Mouse (Mus musculus): ENCODE data around the gene Fat4. TPM values are rescaled to one million over a fixed set of nuclear protein-coding genes. Genes with fewer than 3 reads are reported as not detected.

The Fat4 gene
- polyA plus RNA-seq, 1 experiment, result 0.91 TPM

DNA sequence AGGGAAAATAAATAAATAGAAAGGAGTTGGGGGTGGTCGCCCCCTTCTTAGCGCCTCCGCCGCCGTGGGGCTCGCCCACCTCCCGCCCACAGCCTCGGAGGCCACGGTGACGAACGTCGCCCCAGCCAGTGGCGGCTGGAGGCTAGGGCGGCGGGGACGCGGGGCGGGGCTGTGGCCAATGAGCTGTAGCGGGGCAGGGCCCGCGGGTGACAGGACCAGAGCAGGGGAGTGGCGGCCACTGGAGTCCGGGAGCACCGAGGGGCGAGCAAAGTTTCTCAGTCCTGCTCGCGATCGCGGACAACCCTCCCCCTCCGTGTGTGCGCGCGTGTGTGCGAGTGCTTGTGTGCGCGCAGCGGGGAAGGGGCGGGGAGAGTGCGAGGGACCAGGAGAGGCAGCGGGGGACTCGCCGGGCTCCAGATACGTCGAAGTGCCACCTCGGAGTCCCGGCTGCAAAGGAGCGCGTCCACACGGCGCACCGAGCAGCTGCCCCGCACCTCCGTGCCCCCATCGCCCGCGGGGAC lies 1.2 kb upstream of the Fat4 start:
- Histone ChIP-seq H3K27ac (replicated peaks; ENCODE audit: low read depth, low read length) (peak overlapping the region; percentile 69), H3K4me1 (ENCODE audit: control insufficient read depth, insufficient read depth, insufficient read length, low read length) (peaks cover 5% of the 10 kb centered on the region; the same call in 1 of the 2 replicates)

GRCm38 (mm10) chr3:38886061-38886821 lies 499 bp upstream of the Fat4 start:
- H3K4me3 ChIP-seq (ENCODE audit: insufficient read depth, low read depth, low read length), result peak overlapping the region; percentile 86
- H3K27ac ChIP-seq (replicated peaks; ENCODE audit: low read depth, low read length), result peak overlapping the region; percentile 53; the same call in 1 of the 2 replicates
- H3K4me1 ChIP-seq (ENCODE audit: control insufficient read depth, insufficient read depth, insufficient read length, low read length), result peaks cover 5% of the 10 kb centered on the region; the same call in 1 of the 2 replicates

More for the DNA sequence above, 1.2 kb upstream of the Fat4 start:
- H3K4me3 ChIP-seq (ENCODE audit: insufficient read depth, low read depth, low read length), result peak overlapping the region; percentile 86

GRCm38 (mm10) chr3:38887381-38887991 lies 746 bp downstream of the Fat4 start:
- H3K27ac ChIP-seq (replicated peaks; ENCODE audit: low read depth, low read length), result 0 out of 2 replicates have a peak overlapping the region, but pooled peaks have one; percentile 18
- H3K4me3 ChIP-seq (ENCODE audit: insufficient read depth, low read depth, low read length), result peak overlapping the region; percentile 86
- peaks cover 9% of the 10 kb centered on the region for H3K4me1 ChIP-seq (ENCODE audit: control insufficient read depth, insufficient read depth, insufficient read length, low read length)

DNA sequence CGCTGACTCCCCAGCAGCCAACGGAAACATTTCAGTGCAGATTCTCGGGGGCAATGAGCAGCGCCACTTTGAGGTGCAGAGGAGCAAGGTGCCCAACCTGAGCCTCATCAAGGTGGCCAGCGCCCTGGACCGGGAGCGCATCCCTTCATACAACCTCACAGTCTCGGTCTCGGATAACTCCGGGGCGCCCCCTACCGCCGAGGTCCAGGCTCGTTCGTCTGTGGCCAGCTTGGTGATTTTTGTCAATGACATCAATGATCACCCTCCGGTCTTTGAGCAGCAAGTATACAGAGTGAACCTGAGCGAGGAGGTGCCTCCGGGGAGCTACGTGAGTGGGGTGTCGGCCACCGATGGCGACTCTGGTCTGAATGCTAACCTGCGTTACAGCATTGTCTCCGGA lies 1.4 kb downstream of the Fat4 start:
- Histone ChIP-seq H3K27ac (replicated peaks; ENCODE audit: low read depth, low read length) (peak overlapping the region; percentile 38; the same call in 1 of the 2 replicates), H3K4me1 (ENCODE audit: control insufficient read depth, insufficient read depth, insufficient read length, low read length) (peaks cover 9% of the 10 kb centered on the region), H3K4me3 (ENCODE audit: insufficient read depth, low read depth, low read length) (peak overlapping the region; percentile 86)

DNA sequence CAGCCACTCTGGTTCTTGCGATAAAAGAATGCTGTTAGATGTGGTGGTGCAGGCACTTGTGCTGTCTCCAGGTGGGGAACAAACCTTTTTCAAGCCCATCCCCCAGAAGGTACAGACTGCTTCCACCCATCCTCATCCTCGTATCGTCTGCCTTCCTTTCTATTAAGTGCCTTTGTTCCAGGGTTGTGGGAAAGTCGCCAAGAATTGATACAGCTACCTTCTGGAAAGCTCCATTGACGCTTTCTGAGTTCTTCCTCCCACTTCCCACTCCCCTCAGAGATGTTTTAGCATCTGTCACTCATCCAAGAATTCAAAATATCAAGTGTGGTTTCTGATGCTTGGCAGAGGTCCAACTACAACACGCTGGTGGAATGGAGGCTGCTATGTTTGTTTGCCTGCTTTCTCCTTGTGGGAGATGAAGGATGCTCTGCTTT lies 6.1 kb downstream of the Fat4 start:
- Histone ChIP-seq H3K4me1 (ENCODE audit: control insufficient read depth, insufficient read depth, insufficient read length, low read length) (peaks cover 9% of the 10 kb centered on the region), H3K4me3 (ENCODE audit: insufficient read depth, low read depth, low read length) (peak overlapping the region; percentile 45)

GRCm38 (mm10) chr3:38900839-38901238 lies 14.1 kb downstream of the Fat4 start:
- Histone ChIP-seq H3K27ac (replicated peaks; ENCODE audit: low read depth, low read length) (no peak overlapping the region), H3K4me3 (ENCODE audit: insufficient read depth, low read depth, low read length) (no peak overlapping the region), H3K4me1 (ENCODE audit: control insufficient read depth, insufficient read depth, insufficient read length, low read length) (peaks cover 5% of the 10 kb centered on the region)

More for the DNA sequence above, 6.1 kb downstream of the Fat4 start:
- no peak overlapping the region for H3K27ac ChIP-seq (replicated peaks; ENCODE audit: low read depth, low read length)

DNA sequence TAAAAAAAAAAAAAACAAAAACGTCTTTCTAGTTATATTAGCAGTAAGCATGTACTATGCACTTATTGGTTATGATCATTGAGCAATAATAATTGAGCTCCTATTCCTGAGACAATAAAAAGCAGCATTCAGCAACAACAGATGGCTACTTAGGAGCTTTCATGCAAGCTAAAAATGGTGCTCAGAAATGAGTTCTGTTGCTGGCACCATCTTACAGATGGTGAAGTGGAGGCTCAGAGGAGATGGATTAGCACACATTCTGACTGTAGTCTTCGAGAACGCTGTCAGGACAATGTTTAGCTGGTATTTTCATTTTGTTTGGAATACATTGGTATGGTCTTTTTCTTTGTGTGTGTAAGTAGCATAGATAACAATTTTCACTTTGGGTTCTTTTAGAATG lies 20.1 kb downstream of the Fat4 start:
- H3K27ac ChIP-seq (replicated peaks; ENCODE audit: low read depth, low read length), result no peak overlapping the region
- H3K4me3 ChIP-seq (ENCODE audit: insufficient read depth, low read depth, low read length), result no peak overlapping the region
- H3K4me1 ChIP-seq (ENCODE audit: control insufficient read depth, insufficient read depth, insufficient read length, low read length), result peaks cover 5% of the 10 kb centered on the region

DNA sequence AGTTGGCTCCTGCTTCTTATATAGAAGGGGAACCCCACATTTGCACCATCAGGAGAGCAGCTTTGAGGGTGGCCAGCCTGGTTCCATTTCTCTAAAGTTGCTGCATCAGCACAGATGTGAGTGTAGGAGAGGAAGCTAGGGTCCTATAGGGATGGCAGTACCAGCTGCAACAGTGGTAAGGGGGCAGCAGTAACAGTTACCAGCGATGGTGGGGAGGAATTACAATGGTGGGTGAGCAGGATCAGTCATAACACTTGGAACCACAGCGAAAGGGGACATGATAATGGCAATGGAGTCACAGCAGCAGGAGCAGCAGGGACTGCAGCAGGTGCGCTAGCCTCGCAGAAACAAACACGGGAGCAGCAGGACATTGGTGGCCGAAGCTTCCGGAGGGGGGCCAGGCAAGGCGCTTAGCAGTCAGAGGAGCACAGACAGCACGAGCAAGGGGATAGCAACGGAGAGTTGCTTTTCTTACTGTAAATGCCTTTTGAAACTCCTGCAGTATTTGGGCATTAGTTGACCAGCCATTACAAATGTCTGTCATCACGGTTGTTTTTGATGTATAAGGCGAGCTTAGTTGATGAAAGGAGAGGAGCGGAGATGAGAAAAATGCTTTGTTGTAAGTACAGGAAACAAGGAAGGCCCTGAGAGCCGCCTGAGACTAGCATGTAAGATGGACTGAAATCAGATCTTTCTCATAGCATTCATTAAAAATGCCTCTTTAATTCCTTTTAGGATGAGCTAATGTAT lies 21.1 kb downstream of the Fat4 start:
- peaks cover 5% of the 10 kb centered on the region for H3K4me1 ChIP-seq (ENCODE audit: control insufficient read depth, insufficient read depth, insufficient read length, low read length)
- H3K4me3 ChIP-seq (ENCODE audit: insufficient read depth, low read depth, low read length), result no peak overlapping the region
- no peak overlapping the region for H3K27ac ChIP-seq (replicated peaks; ENCODE audit: low read depth, low read length)

GRCm38 (mm10) chr3:38908426-38909111 lies 21.8 kb downstream of the Fat4 start:
- Histone ChIP-seq H3K4me1 (ENCODE audit: control insufficient read depth, insufficient read depth, insufficient read length, low read length) (peaks cover 6% of the 10 kb centered on the region), H3K27ac (replicated peaks; ENCODE audit: low read depth, low read length) (no peak overlapping the region), H3K4me3 (ENCODE audit: insufficient read depth, low read depth, low read length) (no peak overlapping the region)

DNA sequence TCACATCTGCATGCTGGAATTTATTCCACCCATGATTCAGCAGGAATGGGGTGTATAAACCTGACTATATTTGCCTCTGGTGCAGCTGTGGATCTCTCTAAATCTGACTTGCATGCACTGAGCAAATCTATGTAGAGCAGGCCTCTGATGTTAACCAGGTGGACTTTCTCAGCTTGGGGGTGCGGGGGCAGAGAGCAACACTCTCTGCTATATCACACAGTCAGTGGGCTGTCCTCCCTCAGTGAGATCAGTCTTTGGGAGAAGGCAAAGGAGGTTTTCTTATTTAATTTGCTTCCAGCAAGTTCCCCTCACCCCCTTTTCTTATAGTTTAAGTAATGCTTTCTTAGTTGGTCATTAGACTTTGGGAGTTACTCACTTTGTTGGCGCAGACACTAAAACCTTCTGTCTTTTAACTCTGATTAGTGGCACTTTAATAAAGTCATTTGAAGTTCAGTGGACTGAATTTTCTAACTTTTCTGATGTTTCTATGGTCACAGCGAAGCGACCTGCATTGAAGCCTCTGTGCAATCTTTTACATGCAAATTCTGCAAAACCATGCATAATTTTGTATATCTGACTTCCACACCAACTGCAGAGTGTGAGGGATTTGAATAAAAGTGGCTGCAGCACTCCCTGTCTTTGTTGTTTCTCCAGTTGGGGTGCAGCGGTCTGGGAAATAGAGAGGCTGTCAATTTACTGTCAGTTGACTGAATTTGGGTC lies 26.2 kb downstream of the Fat4 start:
- H3K4me3 ChIP-seq (ENCODE audit: insufficient read depth, low read depth, low read length), result no peak overlapping the region
- no peak overlapping the region for H3K27ac ChIP-seq (replicated peaks; ENCODE audit: low read depth, low read length)
- H3K4me1 ChIP-seq (ENCODE audit: control insufficient read depth, insufficient read depth, insufficient read length, low read length), result peaks cover 5% of the 10 kb centered on the region; the same call in 1 of the 2 replicates

GRCm38 (mm10) chr3:38913488-38914105 lies 26.9 kb downstream of the Fat4 start:
- H3K4me1 ChIP-seq (ENCODE audit: control insufficient read depth, insufficient read depth, insufficient read length, low read length), result peaks cover 5% of the 10 kb centered on the region; the same call in 1 of the 2 replicates
- H3K27ac ChIP-seq (replicated peaks; ENCODE audit: low read depth, low read length), result no peak overlapping the region

DNA sequence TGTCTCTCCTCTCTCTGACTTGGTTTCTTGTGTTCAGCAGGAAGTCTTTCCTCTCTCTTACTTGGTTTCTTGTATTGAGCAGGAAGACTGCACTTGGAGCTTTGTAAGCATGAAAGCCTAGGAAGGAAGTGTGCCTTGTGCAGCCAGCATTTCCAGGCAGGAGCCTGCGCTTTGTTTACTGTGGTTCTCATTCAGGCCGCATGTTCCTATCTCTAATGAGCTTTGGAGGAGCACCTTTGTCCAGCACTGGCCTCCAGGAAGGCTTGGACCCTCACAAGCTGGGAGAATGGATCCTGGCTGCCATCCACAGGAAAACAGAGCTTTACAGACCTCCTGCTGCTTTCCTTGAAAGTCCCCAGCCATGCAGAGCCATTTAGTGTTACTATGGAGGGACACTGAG lies 32.2 kb downstream of the Fat4 start:
- Histone ChIP-seq H3K4me1 (ENCODE audit: control insufficient read depth, insufficient read depth, insufficient read length, low read length) (peaks cover 14% of the 10 kb centered on the region), H3K27ac (replicated peaks; ENCODE audit: low read depth, low read length) (peak overlapping the region; percentile 78), H3K4me3 (ENCODE audit: insufficient read depth, low read depth, low read length) (no peak overlapping the region)

More at GRCm38 (mm10) chr3:38913488-38914105, 26.9 kb downstream of the Fat4 start:
- H3K4me3 ChIP-seq (ENCODE audit: insufficient read depth, low read depth, low read length), result no peak overlapping the region

DNA sequence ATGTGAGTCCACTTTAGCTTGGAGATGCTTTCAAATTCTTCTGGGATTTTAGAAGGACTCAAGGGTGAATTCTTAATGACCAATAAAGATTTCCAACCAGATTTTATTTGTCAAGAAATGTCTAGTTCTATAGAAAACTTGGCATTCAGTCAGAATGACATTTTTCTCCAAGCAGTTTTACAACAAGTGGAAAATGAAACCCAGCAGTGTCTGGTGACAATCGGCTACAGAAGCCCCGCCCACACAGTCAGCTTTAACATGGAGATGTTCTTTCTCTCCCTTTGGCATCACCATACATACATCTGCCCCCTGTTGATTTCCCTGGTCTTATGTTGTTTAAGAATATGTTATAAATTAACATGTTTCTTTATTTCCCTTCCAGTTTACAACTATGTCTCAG lies 34.3 kb downstream of the Fat4 start:
- no peak overlapping the region for H3K4me3 ChIP-seq (ENCODE audit: insufficient read depth, low read depth, low read length)
- H3K4me1 ChIP-seq (ENCODE audit: control insufficient read depth, insufficient read depth, insufficient read length, low read length), result peaks cover 14% of the 10 kb centered on the region
- no peak overlapping the region for H3K27ac ChIP-seq (replicated peaks; ENCODE audit: low read depth, low read length)

Data from brown adipose tissue, adult 24 weeks (tissue).